Mouse (Mus musculus): ENCODE data around the gene Fbxl17. TPM values are rescaled to one million over a fixed set of nuclear protein-coding genes. Genes with fewer than 3 reads are reported as not detected.

The Fbxl17 gene
- polyA plus RNA-seq, 1 experiment from 2014 or later = 29.0 TPM

DNA sequence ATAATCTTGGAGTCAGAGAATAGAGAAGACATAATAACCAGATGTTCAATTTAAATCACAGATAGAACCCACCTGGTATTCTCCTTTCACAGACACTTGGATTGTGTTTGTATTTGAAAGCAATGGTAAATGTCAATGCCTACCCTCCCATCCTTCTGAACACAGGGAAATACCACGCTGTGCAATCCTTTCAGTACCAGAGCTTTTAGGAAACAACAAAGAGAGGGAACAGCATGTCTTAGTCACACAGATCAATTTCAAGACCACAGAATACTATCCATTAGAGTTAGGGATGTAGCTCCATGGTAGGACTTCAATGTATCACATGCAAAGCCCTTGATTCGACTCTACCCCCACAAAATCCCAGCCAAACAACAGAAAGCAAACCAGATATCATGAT is 148.1 kb downstream of the Fbxl17 start:
- Histone ChIP-seq H3K27me3 (no peaks in the 10 kb centered on the region), H3K4me1 (replicated peaks) (peaks cover 4% of the 10 kb centered on the region; the same call in 1 of the 2 replicates), H3K27ac (0 out of 2 replicates have a peak overlapping the region, but pooled peaks have one; percentile 12), H3K36me3 (peaks cover 12% of the 10 kb centered on the region), H3K9ac (replicated peaks) (no peak overlapping the region), H3K9me3 (no peaks in the 10 kb centered on the region), H3K4me2 (replicated peaks) (no peak overlapping the region), H3K4me3 (replicated peaks) (no peak overlapping the region)
- 49% methylated on average over 2 of the region's 2 CpGs for WGBS
- no peak; the same call in 1 of the 2 replicates for ATAC-seq

DNA sequence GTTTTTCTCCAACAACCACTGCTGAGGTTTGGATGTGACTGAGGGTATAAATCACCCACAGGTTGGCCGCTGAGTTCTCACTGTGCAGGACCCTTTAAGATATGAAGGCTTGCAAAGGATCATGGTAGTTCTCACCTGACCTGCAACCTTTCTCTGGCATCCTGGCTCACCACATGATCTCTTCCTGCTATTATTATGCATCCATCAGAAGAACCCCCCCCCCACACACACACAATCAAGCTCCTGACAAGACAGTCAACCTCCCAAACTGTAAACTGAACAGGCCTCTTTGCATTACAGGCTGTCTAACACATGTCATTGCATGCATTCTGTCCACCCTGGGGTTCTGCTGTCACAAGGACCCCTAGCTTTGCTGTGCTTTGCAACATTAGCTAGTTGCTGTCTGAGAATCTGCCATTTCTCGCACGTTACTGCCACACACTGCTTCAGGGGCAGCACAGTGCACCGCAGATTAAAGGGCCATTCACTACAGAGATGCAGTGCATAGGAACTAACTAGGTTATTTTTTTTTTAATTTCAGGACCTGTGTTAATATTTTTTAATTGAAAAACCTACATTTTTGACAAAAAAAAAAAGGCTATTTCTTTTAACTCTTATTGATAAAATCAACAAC is 148.8 kb downstream of the Fbxl17 start:
- H3K9me3 ChIP-seq = no peaks in the 10 kb centered on the region
- H3K4me1 ChIP-seq (replicated peaks) = peaks cover 4% of the 10 kb centered on the region; the same call in 1 of the 2 replicates
- no peak overlapping the region for H3K4me3 ChIP-seq (replicated peaks)
- H3K9ac ChIP-seq (replicated peaks) = no peak overlapping the region
- ATAC-seq = peak; percentile 60; the same call in 1 of the 2 replicates
- no peak overlapping the region for H3K4me2 ChIP-seq (replicated peaks)
- H3K36me3 ChIP-seq = peaks cover 15% of the 10 kb centered on the region
- no peaks in the 10 kb centered on the region for H3K27me3 ChIP-seq
- 60% methylated on average over 4 of the region's 4 CpGs for WGBS
- 0 out of 2 replicates have a peak overlapping the region, but pooled peaks have one; percentile 36 for H3K27ac ChIP-seq

DNA sequence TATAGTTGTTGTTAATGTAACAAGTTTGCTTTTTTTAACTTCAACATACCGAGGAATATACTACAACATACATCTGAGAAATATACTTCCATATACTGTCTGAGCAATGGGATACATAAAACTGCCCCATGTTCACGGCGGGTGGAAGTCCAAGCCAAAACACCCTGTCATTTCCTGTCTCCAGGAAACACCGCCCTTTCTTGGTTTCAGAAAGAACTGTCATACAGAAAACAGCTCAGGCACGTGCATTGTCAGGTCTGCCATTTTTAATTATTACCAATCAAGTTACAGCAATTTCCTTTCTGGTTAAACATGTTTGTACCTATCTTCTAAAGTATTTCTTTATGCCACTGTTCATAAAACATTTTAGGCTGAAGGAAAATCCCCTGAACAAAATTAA is 155.7 kb downstream of the Fbxl17 start:
- WGBS = 90% methylated on average over 5 of the region's 5 CpGs
- Histone ChIP-seq H3K4me1 (replicated peaks) (0 out of 2 replicates have a peak, but pooled peaks cover 4% of the 10 kb centered on the region), H3K4me2 (replicated peaks) (no peak overlapping the region), H3K36me3 (peaks cover 15% of the 10 kb centered on the region), H3K9ac (replicated peaks) (no peak overlapping the region), H3K9me3 (no peaks in the 10 kb centered on the region), H3K4me3 (replicated peaks) (no peak overlapping the region), H3K27ac (no peak overlapping the region), H3K27me3 (no peaks in the 10 kb centered on the region)
- ATAC-seq = no peak

DNA sequence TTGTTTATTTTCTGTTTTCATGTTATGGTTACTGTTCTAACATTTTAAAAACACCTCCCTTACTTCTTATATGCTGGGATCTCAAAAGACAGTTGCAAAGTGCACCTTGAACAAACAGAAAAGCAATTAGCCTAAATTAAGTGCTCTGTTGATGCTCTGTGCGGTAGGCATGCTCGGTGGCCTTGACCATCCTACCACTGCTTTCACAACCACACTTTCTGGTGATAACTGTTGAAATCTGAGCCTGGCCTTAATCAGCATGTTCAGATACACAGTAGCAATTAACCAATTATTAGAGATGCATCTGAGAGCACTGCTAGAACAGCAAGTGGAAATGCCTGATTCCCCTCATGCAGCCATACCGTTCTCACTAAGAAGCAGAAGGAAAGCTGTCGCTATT is 156.7 kb downstream of the Fbxl17 start:
- Histone ChIP-seq H3K36me3 (peaks cover 15% of the 10 kb centered on the region), H3K27me3 (no peaks in the 10 kb centered on the region), H3K27ac (no peak overlapping the region), H3K4me2 (replicated peaks) (no peak overlapping the region), H3K9me3 (no peaks in the 10 kb centered on the region), H3K4me3 (replicated peaks) (no peak overlapping the region), H3K4me1 (replicated peaks) (0 out of 2 replicates have a peak, but pooled peaks cover 4% of the 10 kb centered on the region), H3K9ac (replicated peaks) (no peak overlapping the region)
- no peak for ATAC-seq
- WGBS = 82% methylated on average over 4 of the region's 4 CpGs

DNA sequence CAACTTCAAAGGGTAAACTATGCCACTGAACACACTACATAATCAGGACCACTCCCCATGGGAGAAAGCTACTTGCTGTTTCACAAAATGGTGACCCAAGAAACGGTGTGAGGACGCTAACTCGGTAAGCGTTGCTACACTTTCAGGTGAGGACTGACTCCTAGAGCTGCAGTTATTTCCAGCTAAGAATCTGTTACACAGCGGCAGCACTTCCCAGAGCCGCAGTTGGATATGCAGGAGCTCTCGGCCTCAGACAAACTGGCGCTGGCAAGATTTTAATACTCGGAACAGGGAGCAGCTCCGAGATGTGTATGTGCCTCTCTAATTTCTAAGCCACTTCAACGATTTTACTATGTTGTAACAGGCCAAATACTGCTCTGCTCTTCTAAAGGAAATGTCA is 157.4 kb downstream of the Fbxl17 start:
- WGBS = 86% methylated on average over 11 of the region's 11 CpGs

DNA sequence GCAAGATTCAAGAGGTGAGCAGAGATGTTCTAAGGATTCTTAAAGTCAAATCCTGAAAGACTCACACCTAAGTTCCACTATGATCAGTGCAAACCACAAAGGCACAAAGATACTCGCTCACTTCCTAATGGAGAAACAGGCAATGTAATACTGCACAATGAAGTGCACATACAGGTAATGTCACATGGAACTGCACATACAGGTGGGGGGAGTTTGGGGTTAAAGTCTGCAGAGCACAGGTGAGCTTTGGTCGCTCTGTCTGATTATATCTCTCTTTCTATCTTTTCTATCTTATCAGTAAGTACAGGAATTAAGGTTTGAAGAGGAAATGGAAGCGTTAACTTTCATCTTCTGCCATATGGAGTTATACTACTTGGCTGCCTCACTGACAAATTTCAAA is 158.6 kb downstream of the Fbxl17 start:
- 0 out of 2 replicates have a peak, but pooled peaks cover 4% of the 10 kb centered on the region for H3K4me1 ChIP-seq (replicated peaks)

More for the DNA sequence above, 157.4 kb downstream of the Fbxl17 start:
- no peak overlapping the region for H3K27ac ChIP-seq
- peaks cover 11% of the 10 kb centered on the region for H3K36me3 ChIP-seq
- H3K9ac ChIP-seq (replicated peaks) = no peak overlapping the region
- H3K27me3 ChIP-seq = no peaks in the 10 kb centered on the region
- ATAC-seq = no peak
- H3K4me1 ChIP-seq (replicated peaks) = 0 out of 2 replicates have a peak, but pooled peaks cover 4% of the 10 kb centered on the region
- no peaks in the 10 kb centered on the region for H3K9me3 ChIP-seq
- H3K4me3 ChIP-seq (replicated peaks) = no peak overlapping the region
- no peak overlapping the region for H3K4me2 ChIP-seq (replicated peaks)

DNA sequence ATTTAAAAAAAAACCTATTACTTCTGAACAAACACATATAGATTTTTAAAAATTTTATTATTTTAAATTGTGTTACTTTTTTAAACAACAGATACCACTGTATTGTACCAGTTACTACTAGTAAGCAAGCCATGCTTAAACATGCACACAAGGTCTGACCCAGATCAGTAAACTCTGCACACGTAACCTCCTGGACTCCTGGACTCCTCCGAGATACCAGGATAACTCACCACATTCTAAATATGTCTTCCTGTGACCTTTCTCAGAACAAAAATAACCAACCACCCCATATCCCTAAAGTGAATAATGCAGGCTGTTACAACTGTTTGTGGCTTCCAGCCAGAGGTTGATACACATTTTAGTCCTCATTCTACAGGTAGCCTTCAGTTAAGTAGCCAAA is 170.9 kb downstream of the Fbxl17 start:
- no peaks in the 10 kb centered on the region for H3K27me3 ChIP-seq
- H3K4me1 ChIP-seq (replicated peaks) = no peaks in the 10 kb centered on the region
- H3K9ac ChIP-seq (replicated peaks) = no peak overlapping the region
- H3K36me3 ChIP-seq = no peaks in the 10 kb centered on the region
- H3K4me3 ChIP-seq (replicated peaks) = no peak overlapping the region
- no peak overlapping the region for H3K27ac ChIP-seq
- ATAC-seq = no peak
- no peak overlapping the region for H3K4me2 ChIP-seq (replicated peaks)
- WGBS = 94% methylated on average over 2 of the region's 2 CpGs
- H3K9me3 ChIP-seq = no peaks in the 10 kb centered on the region

More for the DNA sequence above, 158.6 kb downstream of the Fbxl17 start:
- Histone ChIP-seq H3K9ac (replicated peaks) (no peak overlapping the region), H3K4me3 (replicated peaks) (no peak overlapping the region), H3K27me3 (no peaks in the 10 kb centered on the region), H3K27ac (no peak overlapping the region), H3K4me2 (replicated peaks) (no peak overlapping the region), H3K9me3 (no peaks in the 10 kb centered on the region), H3K36me3 (no peaks in the 10 kb centered on the region)
- WGBS = 94% methylated on average over 3 of the region's 3 CpGs
- ATAC-seq = no peak

DNA sequence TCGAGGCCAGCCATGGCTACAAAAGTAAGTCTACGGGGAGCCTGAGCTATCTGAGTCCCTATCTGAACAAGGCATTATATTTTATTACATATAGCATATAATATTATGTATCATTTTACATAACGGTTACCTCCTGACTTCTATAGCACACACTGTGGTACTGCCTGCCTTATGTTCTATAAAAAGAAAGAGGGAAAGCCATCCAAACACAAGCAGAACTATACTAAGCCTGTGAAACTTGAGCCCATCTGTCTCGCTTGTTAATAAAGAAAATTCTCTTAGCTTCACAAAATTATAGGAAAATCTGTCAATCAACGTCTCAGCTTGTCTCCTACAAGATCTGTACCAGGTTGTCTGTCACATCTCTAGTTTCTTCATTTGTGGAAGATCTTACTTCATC is 173.6 kb downstream of the Fbxl17 start:
- ATAC-seq = no peak
- Histone ChIP-seq H3K36me3 (no peaks in the 10 kb centered on the region), H3K27ac (no peak overlapping the region), H3K4me1 (replicated peaks) (peaks cover 8% of the 10 kb centered on the region), H3K9ac (replicated peaks) (no peak overlapping the region), H3K27me3 (no peaks in the 10 kb centered on the region), H3K4me2 (replicated peaks) (no peak overlapping the region), H3K9me3 (no peaks in the 10 kb centered on the region), H3K4me3 (replicated peaks) (no peak overlapping the region)
- WGBS = 97% methylated on average over 5 of the region's 5 CpGs

DNA sequence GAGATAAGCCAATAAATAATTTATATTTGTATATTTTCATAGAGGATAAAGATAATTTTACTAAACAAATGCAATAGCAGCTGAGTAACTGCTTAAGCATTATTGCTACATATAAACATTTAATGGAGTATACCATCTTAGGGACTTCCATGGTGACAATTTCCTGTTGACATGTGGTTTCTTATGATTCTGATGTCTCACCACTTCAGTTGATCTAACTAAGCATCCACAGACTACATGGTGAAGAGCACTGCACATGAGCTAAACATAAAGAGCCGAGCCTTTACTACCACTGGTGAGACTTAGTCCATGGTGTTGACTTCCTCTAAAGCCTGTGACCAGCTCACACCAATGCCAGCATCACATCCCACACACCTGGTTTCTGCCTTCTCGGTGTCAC is 175.1 kb downstream of the Fbxl17 start:
- Histone ChIP-seq H3K9me3 (no peaks in the 10 kb centered on the region), H3K4me1 (replicated peaks) (peaks cover 17% of the 10 kb centered on the region), H3K4me3 (replicated peaks) (no peak overlapping the region), H3K36me3 (no peaks in the 10 kb centered on the region), H3K27me3 (no peaks in the 10 kb centered on the region), H3K9ac (replicated peaks) (no peak overlapping the region), H3K4me2 (replicated peaks) (no peak overlapping the region), H3K27ac (no peak overlapping the region)
- 94% methylated on average over 2 of the region's 2 CpGs for WGBS
- no peak for ATAC-seq

DNA sequence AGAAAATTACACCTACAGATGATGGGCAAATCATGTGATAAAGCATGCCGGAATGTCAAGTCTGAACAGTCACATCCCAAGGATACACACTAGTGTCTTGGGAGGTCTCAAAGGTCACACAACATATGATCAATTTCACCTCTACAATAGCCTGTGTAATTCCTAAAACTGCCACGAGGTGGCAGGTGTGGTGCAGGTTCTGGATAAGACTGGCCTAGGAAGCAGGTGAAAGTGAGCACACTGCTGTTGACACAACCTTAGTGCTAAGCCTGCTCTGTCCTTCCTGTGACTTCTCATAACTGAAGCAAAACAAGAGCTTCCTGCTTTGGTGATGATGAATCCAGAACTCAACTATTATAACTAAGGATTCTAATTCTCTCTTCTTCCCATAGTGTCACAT is 175.8 kb downstream of the Fbxl17 start:
- peaks cover 17% of the 10 kb centered on the region for H3K4me1 ChIP-seq (replicated peaks)
- peak; percentile 77 for ATAC-seq
- H3K27me3 ChIP-seq = no peaks in the 10 kb centered on the region
- no peaks in the 10 kb centered on the region for H3K36me3 ChIP-seq
- no peaks in the 10 kb centered on the region for H3K9me3 ChIP-seq
- H3K27ac ChIP-seq = no peak overlapping the region
- no peak overlapping the region for H3K4me2 ChIP-seq (replicated peaks)
- 37% methylated on average over 2 of the region's 2 CpGs for WGBS
- no peak overlapping the region for H3K4me3 ChIP-seq (replicated peaks)
- H3K9ac ChIP-seq (replicated peaks) = no peak overlapping the region

DNA sequence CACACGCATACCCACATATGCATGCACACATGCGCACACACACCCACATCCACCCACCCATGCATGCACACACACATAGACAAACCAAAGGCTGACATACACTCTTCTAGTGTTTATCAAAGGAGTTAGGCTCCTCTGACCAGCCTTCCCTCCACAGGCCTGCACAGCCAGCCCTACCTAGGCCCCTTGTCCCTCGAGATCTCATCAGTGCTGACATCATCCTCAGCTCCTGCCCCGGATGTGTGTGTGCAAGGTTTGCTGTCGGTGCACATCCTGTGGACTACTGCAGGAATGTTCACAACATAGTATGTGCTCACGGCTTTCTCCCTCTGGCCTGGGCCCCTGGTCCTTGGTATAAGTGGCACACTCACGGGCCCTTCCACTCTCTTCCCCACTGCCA is 177.0 kb downstream of the Fbxl17 start:
- H3K36me3 ChIP-seq = no peaks in the 10 kb centered on the region
- no peaks in the 10 kb centered on the region for H3K27me3 ChIP-seq
- ATAC-seq = peak; percentile 40; the same call in 1 of the 2 replicates
- peaks cover 20% of the 10 kb centered on the region for H3K4me1 ChIP-seq (replicated peaks)
- no peak overlapping the region for H3K4me2 ChIP-seq (replicated peaks)
- WGBS = 86% methylated on average over 7 of the region's 7 CpGs
- no peak overlapping the region for H3K4me3 ChIP-seq (replicated peaks)
- no peaks in the 10 kb centered on the region for H3K9me3 ChIP-seq
- H3K9ac ChIP-seq (replicated peaks) = 0 out of 2 replicates have a peak overlapping the region, but pooled peaks have one; percentile 23
- H3K27ac ChIP-seq = no peak overlapping the region

DNA sequence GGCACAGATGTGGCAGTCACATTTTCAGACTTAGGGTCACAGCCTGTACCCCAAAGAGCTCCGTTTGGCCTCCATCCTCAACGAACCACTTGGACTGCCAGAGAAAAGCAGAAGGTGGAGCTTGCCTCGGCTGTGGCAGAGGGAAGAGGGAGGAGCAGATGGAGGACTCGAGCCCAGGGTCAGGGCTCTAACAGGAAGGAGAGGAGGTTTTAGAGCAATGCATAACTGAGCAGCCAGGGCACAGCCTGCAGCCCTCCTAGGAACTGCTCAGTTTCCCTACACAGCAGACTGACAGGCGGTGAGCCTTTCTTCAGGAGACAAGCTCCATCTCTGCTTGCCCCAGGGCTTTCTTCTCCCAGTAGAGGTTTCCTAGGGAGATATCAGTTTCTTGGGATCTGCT is 178.5 kb downstream of the Fbxl17 start:
- no peak overlapping the region for H3K4me2 ChIP-seq (replicated peaks)

More for the DNA sequence above, 178.5 kb downstream of the Fbxl17 start:
- Histone ChIP-seq H3K4me1 (replicated peaks) (peaks cover 25% of the 10 kb centered on the region), H3K9me3 (no peaks in the 10 kb centered on the region), H3K4me3 (replicated peaks) (no peak overlapping the region), H3K9ac (replicated peaks) (no peak overlapping the region), H3K27me3 (no peaks in the 10 kb centered on the region), H3K36me3 (no peaks in the 10 kb centered on the region), H3K27ac (peak overlapping the region; percentile 45; the same call in 1 of the 2 replicates)
- 19% methylated on average over 5 of the region's 5 CpGs for WGBS
- ATAC-seq = 0 out of 2 replicates have a peak, but pooled peaks have one; percentile 31

All from midbrain, embryonic 13.5 days (tissue).